Mouse (Mus musculus) cerebellum, postnatal 4 days (tissue): ENCODE measurements around the gene H2-D1.
"Not testable (repeated sequence)": the region's sequence is repeated elsewhere in the genome, so short reads cannot be mapped to it uniquely, and the experiment has no call there.

ENCODE experiments used
- DNase-seq, 2 experiments: peaks; one replicate each; pipeline ENCODE4 v3.0.0; 2022; ENCODE audit warnings: low spot score in 2 of 2, mixed read lengths in 1 of 2

H2-D1 gene

GRCm38 (mm10) chr17:35304478-35304877 is 41.9 kb downstream of the H2-D1 start:
- no peak for DNase-seq

- DNase-seq: not testable (repeated sequence)
Observed at GRCm38 (mm10) chr17:35304921-35305320, 42.4 kb downstream of the H2-D1 start.
